Mouse (Mus musculus): ENCODE measurements around the gene Akr1a1. TPM values are rescaled to one million over a fixed set of nuclear protein-coding genes. Genes with fewer than 3 reads are reported as not detected.
A peak's percentile ranks its signal among the peaks of the same experiment; 100 is the strongest.

The Akr1a1 gene
- polyA plus RNA-seq (2012; fragmentation: generic; extraction: Trizol): 737 TPM
- long read RNA-seq, experiment 1, transcript Akr1a1-201 (9 exons, 1,420 nt): major isoform, 465 of 548 reads
- long read RNA-seq, experiment 1, partial matches to known transcripts: 60 of 548 reads
- long read RNA-seq, experiment 1, other reads (novel, unspliced or antisense): 22 of 548 reads
- long read RNA-seq, experiment 2, transcript Akr1a1-201 (9 exons, 1,420 nt): major isoform, 1,077 of 1,101 reads
- long read RNA-seq, experiment 2, partial matches to known transcripts: 0 of 1,101 reads
- long read RNA-seq, experiment 2, other reads (novel, unspliced or antisense): 24 of 1,101 reads

DNA sequence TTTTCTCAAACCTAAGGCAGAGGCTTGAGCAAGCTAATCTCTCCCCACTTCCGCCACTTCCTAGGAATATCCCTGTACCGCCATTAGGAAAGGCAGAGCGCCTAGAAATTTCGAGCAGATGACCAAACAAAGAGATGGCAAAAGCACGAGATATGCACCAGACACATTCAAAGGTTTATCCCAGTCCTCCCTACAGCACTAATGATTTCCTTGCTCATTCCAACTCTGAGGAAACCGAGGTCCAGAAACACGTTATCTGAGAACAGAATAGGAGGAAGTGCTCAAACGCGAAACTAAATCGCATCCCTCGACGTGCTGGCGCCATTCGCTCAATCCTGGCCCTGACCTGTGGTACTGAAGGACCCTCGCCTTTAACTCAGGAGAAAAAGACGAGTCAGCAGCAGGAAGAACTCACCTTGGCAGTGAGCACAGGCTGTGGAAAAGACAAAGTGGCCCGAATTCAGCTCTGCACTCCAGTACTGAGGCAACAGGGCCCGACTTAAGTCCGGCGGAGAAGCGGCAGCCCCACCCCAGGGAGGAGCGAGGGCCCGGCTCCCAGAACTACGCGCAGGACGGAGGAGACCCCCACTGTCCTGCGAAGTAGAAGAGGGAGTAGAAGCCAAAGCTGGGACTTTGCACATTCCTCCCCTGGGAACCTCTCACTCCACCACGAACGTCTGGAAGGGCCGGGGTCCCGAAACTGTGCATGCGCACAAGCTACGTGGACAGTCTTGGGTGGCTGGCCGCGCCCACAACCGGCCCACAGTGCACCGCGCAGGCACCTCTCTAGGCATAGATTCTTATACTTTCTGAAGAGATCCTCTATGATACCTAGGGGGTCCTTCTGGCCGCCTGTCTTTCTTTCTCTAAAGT is at the start of gene Akr1a1:
Akr1a1 (minus strand) TSS at position 757 of the 873 bp plus-strand sequence.
- peaks cover 51% of the 10 kb centered on the region for H3K79me3 ChIP-seq (ENCODE audit: low read depth)
- no peaks in the 10 kb centered on the region for H3K27me3 ChIP-seq (ENCODE audit: control insufficient read depth, insufficient read depth, insufficient read length)
- peak within 1 kb of the TSS; percentile 92 for H3ac ChIP-seq (ENCODE audit: control insufficient read depth, insufficient read length, low read depth)
- peak within 1 kb of the TSS; percentile 83 for H3K4me3 ChIP-seq (ENCODE audit: insufficient read depth, poor library complexity, severe bottlenecking)
- H3K36me3 ChIP-seq (ENCODE audit: control insufficient read depth, insufficient read depth): peaks cover 29% of the 10 kb centered on the region
- H3K79me2 ChIP-seq (ENCODE audit: control insufficient read depth, insufficient read depth): peaks cover 55% of the 10 kb centered on the region
- TF ChIP-seq MYOD1 (IDR thresholded peaks at IDR 0.05; ENCODE audit: control insufficient read depth, insufficient read length, low read depth): no peak
- TF ChIP-seq CTCF (IDR thresholded peaks at IDR 0.05; ENCODE audit: control insufficient read depth, insufficient read depth, insufficient read length): no peak
- no peak for TF ChIP-seq USF1 (IDR thresholded peaks at IDR 0.05; ENCODE audit: low read depth)
- TF ChIP-seq MYOG (IDR thresholded peaks at IDR 0.05; ENCODE audit: control insufficient read depth, extremely low read depth, insufficient read length): no peak
- no peak for TF ChIP-seq CEBPB (IDR thresholded peaks at IDR 0.05; ENCODE audit: low read depth)
- TF ChIP-seq MAX (IDR thresholded peaks at IDR 0.05): no peak

DNA sequence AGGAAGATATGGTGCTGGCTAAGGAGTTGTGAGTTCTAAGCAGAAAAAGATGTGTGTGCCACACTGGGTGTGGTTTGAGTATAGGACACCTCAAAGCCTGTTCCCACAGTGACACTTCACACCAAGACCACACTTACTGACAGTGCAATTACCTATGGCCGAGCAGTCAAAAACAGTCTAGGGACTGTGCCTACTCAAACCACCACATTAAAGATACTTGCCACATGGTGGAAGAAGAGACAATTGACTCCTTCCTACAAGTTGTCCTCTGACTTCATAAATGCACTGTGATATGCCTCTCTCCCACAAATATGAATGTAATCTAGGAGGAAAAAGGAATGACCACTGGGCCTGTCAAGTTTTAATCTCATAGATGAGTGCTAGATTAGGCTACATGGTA is 49.5 kb upstream of the Akr1a1 start:
- Histone ChIP-seq H3K36me3 (ENCODE audit: control insufficient read depth, insufficient read depth) (peaks cover 67% of the 10 kb centered on the region), H3ac (ENCODE audit: control insufficient read depth, insufficient read length, low read depth) (no peak overlapping the region), H3K79me2 (ENCODE audit: control insufficient read depth, insufficient read depth) (peaks cover 32% of the 10 kb centered on the region), H3K79me3 (ENCODE audit: low read depth) (peaks cover 3% of the 10 kb centered on the region), H3K4me3 (ENCODE audit: insufficient read depth, poor library complexity, severe bottlenecking) (no peak overlapping the region), H3K27me3 (ENCODE audit: control insufficient read depth, insufficient read depth, insufficient read length) (no peaks in the 10 kb centered on the region)
- TF ChIP-seq CTCF (IDR thresholded peaks at IDR 0.05; ENCODE audit: control insufficient read depth, insufficient read depth, insufficient read length): no peak
- TF ChIP-seq MAX (IDR thresholded peaks at IDR 0.05): no peak
- no peak for TF ChIP-seq USF1 (IDR thresholded peaks at IDR 0.05; ENCODE audit: low read depth)
- TF ChIP-seq CEBPB (IDR thresholded peaks at IDR 0.05; ENCODE audit: low read depth): no peak
- TF ChIP-seq MYOD1 (IDR thresholded peaks at IDR 0.05; ENCODE audit: control insufficient read depth, insufficient read length, low read depth): no peak
- TF ChIP-seq FOSL1 (IDR thresholded peaks at IDR 0.05; ENCODE audit: insufficient read depth, low read length, poor library complexity, severe bottlenecking): no peak
- TF ChIP-seq MYOG (IDR thresholded peaks at IDR 0.05; ENCODE audit: control insufficient read depth, extremely low read depth, insufficient read length): no peak

DNA sequence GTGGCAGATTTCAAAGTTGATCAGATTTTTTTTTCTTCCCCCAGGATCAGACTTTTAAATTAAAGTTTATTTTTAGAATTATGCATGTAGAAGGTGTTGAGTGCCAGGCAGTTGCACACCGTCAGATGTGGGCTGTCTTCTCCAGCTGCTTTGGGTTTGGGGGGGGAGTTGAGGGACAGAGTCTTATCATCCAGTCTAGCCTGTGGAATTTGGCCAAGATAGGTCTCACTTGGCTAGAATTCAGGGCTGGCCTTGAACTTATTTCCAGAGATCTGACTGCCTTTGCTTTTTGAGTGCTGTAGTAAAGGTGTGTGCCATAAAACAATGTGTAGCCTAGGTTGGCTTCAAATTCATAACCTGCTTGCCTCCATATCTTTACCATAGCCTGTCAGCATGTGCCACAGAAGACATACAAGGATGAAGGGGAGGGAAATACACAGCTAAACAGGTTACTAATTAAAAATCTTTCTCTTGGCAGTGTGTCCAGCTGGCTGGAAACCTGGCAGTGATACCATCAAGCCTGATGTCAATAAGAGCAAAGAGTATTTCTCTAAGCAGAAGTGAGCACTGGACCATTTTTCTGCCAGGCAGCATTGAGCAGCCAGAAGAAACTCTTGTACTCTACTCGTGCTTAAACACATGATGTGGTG is 47.3 kb upstream of the Akr1a1 start:
- TF ChIP-seq MYOD1 (IDR thresholded peaks at IDR 0.05; ENCODE audit: control insufficient read depth, insufficient read length, low read depth): no peak
- TF ChIP-seq MYOG (IDR thresholded peaks at IDR 0.05; ENCODE audit: control insufficient read depth, extremely low read depth, insufficient read length): no peak

DNA sequence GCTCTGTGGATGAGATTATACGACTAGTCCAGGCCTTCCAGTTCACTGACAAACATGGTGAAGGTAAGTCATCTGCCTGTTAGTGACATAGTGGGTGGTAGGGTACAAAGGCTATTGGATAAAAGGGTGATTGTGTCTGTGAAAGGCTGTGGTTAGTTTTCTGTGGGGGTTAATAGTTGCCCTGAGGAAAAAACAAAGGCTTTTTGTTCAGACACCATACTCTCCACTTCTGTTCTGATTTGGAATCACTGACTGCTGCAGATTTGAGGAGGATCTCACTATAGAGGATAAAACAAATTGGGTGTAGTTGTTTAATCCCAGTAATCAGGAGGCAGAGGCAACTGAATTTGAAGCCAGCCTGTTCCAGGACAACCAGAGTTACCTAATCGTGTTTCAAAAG is 42.3 kb upstream of the Akr1a1 start:
- H3K79me2 ChIP-seq (ENCODE audit: control insufficient read depth, insufficient read depth): peaks cover 98% of the 10 kb centered on the region
- no peaks in the 10 kb centered on the region for H3K27me3 ChIP-seq (ENCODE audit: control insufficient read depth, insufficient read depth, insufficient read length)
- H3K79me3 ChIP-seq (ENCODE audit: low read depth): peaks cover 58% of the 10 kb centered on the region
- peaks cover 98% of the 10 kb centered on the region for H3K36me3 ChIP-seq (ENCODE audit: control insufficient read depth, insufficient read depth)
- no peak overlapping the region for H3ac ChIP-seq (ENCODE audit: control insufficient read depth, insufficient read length, low read depth)
- TF ChIP-seq MAX (IDR thresholded peaks at IDR 0.05) (no peak), FOSL1 (IDR thresholded peaks at IDR 0.05; ENCODE audit: insufficient read depth, low read length, poor library complexity, severe bottlenecking) (no peak), CEBPB (IDR thresholded peaks at IDR 0.05; ENCODE audit: low read depth) (no peak), MYOG (IDR thresholded peaks at IDR 0.05; ENCODE audit: control insufficient read depth, extremely low read depth, insufficient read length) (no peak), USF1 (IDR thresholded peaks at IDR 0.05; ENCODE audit: low read depth) (no peak), MYOD1 (IDR thresholded peaks at IDR 0.05; ENCODE audit: control insufficient read depth, insufficient read length, low read depth) (no peak), CTCF (IDR thresholded peaks at IDR 0.05; ENCODE audit: control insufficient read depth, insufficient read depth, insufficient read length) (no peak)
- H3K4me3 ChIP-seq (ENCODE audit: insufficient read depth, poor library complexity, severe bottlenecking): no peak overlapping the region

More for the DNA sequence above, 47.3 kb upstream of the Akr1a1 start:
- Histone ChIP-seq H3ac (ENCODE audit: control insufficient read depth, insufficient read length, low read depth) (no peak overlapping the region), H3K27me3 (ENCODE audit: control insufficient read depth, insufficient read depth, insufficient read length) (no peaks in the 10 kb centered on the region), H3K36me3 (ENCODE audit: control insufficient read depth, insufficient read depth) (peaks cover 78% of the 10 kb centered on the region), H3K4me3 (ENCODE audit: insufficient read depth, poor library complexity, severe bottlenecking) (no peak overlapping the region), H3K79me3 (ENCODE audit: low read depth) (peaks cover 16% of the 10 kb centered on the region), H3K79me2 (ENCODE audit: control insufficient read depth, insufficient read depth) (peaks cover 51% of the 10 kb centered on the region)

GRCm38 (mm10) chr4:116692146-116692545 is 40.7 kb upstream of the Akr1a1 start:
- peaks cover 98% of the 10 kb centered on the region for H3K36me3 ChIP-seq (ENCODE audit: control insufficient read depth, insufficient read depth)

More at GRCm38 (mm10) chr4:116692146-116692545, 40.7 kb upstream of the Akr1a1 start:
- Histone ChIP-seq H3K79me3 (ENCODE audit: low read depth) (peaks cover 72% of the 10 kb centered on the region), H3K27me3 (ENCODE audit: control insufficient read depth, insufficient read depth, insufficient read length) (no peaks in the 10 kb centered on the region), H3K79me2 (ENCODE audit: control insufficient read depth, insufficient read depth) (peaks cover 98% of the 10 kb centered on the region), H3K4me3 (ENCODE audit: insufficient read depth, poor library complexity, severe bottlenecking) (no peak overlapping the region), H3ac (ENCODE audit: control insufficient read depth, insufficient read length, low read depth) (no peak overlapping the region)
- TF ChIP-seq MAX (IDR thresholded peaks at IDR 0.05) (no peak), CTCF (IDR thresholded peaks at IDR 0.05; ENCODE audit: control insufficient read depth, insufficient read depth, insufficient read length) (no peak), MYOG (IDR thresholded peaks at IDR 0.05; ENCODE audit: control insufficient read depth, extremely low read depth, insufficient read length) (no peak), USF1 (IDR thresholded peaks at IDR 0.05; ENCODE audit: low read depth) (no peak), CEBPB (IDR thresholded peaks at IDR 0.05; ENCODE audit: low read depth) (no peak), FOSL1 (IDR thresholded peaks at IDR 0.05; ENCODE audit: insufficient read depth, low read length, poor library complexity, severe bottlenecking) (no peak), MYOD1 (IDR thresholded peaks at IDR 0.05; ENCODE audit: control insufficient read depth, insufficient read length, low read depth) (no peak)

Measured in C2C12 (cell line).